Mouse (Mus musculus) frontal cortex, postnatal 36 days (tissue): ENCODE results near the gene St3gal4.
A peak's percentile ranks its signal among the peaks of the same experiment; 100 is the strongest.

Source experiments
- DNase-seq, 2 experiments: peaks; one replicate each; pipeline ENCODE4 v3.0.0; 2022; ENCODE audit warnings: low spot score in 2 of 2

Gene St3gal4

DNA sequence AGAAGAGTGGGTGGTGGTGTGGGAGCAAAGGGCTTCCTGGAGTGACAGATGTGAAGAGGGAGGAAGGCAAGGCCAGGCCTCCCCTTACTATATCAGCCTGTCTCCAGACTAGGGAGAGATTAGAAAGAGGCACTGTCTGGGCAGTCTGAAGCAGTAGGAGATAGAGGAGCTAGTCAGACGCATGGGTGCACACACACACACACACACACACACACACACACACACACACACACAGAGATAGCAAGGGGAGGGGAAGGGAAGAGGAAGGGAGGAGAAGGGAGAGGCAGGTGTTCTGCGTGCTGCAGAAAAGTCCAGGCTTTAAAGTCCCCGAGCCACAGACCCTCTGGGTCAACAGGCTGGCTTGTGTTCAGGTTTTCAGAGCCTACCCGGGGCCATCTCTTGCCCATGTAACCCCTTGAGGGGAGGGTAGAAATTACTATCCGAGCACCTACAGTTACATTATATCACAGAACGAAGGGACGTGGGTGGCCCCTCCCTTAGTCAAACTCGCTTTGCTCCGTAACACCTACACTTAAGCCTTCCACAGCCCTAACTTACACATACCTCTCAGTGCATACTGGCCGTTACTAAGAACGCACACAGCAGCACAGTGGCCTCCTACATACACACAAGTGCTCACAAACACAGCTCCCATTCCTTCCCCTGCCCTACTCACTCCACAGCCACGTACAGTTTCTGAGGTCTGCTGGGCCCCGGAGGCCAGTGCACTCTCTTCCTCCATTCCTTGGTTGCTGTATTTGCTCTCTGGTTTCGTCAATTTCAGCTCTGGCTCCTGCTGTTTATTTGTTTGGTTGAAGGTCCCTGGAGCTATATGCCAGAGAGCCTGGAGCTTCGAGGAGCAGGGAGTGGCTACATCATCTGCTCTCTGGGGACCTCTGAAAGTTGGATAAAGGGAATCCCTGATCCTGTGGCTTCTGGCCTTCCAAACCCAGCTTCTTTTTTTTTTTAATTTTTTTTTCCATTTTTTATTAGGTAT lies 12.9 kb downstream of the St3gal4 start:
- DNase-seq = no peak

DNA sequence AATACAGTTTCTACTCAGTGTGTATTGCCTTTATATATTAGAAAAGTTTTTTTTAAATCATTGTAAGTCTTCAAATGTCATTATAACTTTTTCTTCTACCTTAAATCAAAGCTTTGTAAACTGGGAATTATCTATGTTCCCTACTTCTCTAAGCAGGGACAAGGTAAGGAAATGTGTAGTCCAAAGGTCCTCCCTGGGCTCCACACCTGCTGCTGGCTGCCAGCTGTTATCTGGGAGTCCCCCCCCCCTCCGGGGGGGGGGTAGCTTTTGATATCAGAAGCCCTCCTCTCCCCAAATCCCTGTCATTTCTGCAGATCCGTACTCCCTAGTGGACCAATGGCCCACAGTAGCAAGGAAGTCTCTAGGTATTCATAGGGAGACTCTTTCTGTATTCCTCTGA lies 13.6 kb downstream of the St3gal4 start:
- DNase-seq = no peak

DNA sequence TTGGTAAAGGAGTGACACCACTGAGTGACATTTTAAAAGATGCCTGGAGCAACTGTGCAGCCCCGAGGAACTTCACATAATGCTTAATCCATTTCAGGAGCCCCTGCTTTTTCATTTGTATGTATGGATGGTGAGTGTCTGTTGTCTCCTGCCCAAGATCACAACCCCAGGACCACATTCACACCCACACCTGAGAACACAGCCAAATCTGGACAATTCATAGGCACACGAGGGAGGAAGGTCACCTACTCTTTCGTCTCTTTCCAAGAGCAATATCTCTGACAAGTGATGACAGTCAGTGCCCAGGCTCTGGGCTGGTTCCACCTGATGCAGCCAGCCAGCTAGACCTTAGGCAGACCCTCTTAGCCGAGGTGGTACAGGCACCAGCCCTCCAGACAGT lies 14.4 kb downstream of the St3gal4 start:
- DNase-seq = no peak

DNA sequence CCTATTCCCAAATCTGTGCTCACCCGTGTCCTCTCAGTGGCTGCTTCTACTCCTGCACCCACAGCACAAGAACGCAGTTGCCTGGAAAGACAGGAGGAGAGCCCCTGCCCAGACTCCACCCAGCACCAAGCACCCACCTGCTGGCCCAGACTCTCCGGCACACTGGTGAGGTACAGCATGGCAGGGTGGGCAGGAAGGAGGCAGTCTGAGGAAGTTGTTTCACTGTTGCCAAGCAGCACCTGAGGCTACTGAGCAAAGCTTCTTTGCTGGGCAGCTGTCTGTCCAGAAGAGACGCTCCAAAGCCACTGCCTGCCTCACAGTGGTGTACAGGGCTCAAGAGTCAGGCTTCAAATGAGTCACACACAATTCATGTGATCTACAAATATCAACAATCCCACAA lies 20.3 kb downstream of the St3gal4 start:
- no peak for DNase-seq

DNA sequence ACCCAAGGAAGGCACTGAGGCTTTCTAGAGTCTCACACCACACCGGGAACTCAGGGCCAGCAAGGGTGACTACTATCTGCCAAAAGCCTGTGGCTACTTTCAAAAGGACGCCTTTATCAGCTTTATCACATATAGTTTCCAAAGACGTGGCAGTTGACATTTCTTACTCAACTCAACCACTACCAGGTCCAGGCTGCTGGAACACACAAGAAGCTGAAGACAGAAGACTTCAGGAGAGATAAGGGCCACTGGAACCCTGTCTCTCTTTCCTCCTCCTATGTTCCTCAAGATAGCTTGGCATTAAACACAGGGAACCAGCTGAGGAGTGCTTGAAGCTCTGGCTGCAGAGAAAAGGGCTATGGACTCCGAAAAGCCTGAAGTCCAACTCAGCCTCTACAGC lies 21.2 kb downstream of the St3gal4 start:
- no peak for DNase-seq

DNA sequence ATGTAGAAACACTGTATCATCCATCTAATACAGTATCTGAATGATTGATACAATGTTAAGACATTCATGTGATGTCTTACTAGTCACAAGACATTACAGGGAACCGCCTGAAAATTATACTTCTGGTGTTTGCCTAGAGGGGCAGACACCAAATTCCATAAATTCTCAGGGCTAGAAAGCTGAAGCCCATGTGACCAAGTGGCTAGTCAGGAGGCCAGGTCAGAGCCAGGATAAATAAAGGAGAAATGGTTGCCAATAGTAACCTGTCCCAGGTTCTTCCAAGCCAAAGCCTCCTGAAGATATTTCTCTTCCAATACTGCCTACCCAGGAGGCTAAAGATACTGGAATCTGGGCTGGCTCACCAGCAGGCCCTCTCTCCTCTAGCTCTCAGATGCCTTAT lies 23.3 kb downstream of the St3gal4 start:
- DNase-seq = peak in 1 of 2 experiments; percentile 0

DNA sequence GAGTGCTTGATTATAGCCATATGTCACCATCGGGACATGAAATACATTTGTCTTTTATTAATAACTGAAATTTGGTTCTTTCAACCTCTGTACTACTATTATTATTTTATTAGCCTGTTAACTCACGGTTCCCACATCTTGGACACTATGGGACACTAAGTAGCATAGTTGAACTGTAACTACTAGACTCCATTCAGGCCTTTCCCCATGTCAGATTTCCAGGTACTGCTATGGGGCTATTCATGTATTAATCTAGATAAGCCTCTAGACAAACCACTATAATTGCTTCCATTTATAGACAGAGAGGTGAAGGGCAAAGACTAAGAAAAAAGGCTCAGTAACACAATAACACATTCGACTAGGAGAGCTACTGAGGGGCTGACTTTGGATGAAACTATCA lies 25.7 kb downstream of the St3gal4 start:
- DNase-seq = no peak

DNA sequence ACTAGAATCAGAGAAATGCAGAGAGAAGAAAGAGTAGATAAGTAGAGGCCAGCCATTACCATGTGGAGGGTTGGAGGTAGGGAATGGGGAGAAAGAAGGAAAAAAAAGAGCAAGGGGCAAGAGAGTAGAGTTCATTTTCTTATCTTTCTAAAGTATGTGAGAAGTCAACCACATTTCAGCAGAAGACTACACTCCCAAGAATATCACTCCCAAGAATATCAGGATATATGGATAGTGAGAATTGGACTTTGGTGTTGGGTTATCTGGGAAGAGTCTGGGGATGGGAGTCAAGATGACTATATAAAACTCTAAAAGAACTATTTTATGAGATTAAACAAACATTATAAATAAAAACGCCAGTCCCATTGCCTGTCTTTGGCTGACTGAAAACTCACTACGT lies 26.2 kb downstream of the St3gal4 start:
- DNase-seq = no peak

DNA sequence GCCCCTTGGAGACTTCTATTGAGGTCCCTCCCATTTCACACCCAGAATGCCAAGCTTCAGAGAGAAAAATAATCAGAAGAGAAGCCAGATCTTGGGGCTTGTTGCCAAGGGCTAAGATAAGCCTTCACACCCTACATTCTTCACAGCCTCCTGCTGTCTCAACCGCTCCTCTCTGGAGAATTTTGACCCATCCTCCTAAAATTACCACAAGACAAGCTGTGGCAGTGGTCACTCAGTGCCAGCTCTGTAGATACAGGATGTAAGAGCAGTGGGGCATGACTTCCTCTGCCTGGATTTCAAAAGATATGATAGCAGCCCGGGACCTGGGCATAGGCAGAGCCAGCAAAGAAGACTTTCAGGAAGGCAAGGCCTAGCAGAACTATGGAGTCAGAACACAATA lies 57.6 kb downstream of the St3gal4 start:
- DNase-seq = peak in 1 of 2 experiments; percentile 5

DNA sequence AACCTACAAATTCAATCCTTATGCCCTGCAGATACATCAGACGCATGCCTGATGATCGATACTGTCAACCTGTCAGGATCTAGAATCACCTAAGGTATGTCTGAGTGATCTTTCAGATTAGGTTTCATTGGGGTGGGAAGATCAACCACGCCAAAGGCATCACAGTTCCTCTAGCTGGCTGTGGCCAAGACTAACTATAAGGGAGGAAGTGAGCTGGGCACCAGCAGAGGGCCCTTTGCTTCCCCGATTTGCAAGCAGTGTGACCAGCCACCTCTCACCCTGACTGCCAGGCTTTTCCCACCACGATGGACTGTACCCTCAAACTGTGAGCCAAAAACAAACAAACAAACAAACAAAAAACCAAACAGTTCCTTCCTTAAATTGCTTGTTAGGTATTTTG lies 59.2 kb downstream of the St3gal4 start:
- peak in 1 of 2 experiments; percentile 0 for DNase-seq

DNA sequence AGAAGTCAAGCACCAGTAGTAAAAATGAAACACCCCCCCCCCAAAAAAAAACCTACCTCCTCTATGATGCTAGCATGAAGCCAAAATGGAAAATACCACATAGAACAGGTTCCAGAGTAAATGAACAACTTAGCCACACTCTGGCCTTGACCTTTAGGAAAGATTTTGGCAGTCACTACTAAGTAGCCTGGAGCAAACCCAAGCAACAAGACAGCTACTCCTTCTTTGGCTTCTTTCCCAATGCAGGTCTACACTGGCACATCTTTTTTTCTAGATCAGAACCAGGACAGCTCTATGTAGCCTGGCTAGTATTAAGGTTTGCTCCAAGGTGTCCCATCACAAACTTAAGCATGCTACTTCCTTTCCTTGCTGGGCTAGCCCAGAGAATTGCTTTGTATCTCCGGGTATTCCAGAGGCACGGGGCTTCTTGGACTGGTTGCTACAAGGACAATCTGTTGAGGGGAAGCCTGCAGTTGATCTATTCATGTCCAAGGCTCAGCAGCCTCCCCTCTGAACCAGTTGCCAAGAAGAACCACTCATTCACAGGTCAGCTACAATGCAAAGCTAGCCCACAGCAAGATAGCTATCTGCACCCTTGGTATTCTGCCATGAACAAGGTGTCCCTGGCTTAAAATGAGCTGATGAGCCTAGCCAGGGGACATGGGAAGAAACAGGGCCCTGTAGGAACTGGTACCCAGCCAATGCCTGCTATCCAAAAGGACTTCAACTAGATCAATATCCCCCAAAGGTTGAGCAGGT lies 60.3 kb downstream of the St3gal4 start:
- DNase-seq = peak in 1 of 2 experiments; percentile 0

DNA sequence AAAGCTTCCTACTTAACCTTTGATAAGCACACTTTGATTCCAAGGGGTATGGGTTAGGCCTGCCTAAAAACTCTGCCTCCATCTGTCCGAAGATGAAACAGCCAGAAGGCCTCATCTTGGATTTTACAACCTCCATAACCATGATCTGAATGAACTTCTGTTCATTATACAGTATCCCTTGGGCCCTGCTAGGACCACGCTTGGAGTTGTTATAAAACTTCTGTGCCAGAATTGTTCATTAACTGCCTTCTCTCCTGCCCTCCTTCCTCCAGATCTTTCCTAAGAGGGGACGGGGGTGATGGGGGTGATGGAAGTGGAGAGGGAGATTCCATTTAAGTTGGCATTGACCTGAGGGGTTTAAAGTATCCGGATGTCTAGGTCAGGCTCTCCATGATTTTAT lies 60.9 kb downstream of the St3gal4 start:
- no peak for DNase-seq

DNA sequence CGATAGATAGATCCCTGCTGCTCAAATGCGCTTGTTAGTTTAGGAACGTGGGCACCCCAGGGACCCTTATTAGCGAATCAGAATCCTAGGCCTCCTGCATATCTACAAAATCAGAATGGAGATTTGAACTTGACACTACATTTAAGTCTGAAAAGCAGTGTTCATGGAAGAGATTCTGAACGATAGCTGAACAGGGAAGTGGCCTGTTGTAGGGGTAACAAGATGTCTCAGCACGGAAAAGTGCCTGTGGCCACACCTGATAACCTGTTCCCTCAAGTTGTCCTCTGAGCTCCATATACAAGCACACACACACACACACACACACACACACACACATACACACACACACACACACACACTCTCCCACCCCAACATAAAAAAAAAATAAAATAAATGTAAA lies 61.4 kb downstream of the St3gal4 start:
- no peak for DNase-seq

DNA sequence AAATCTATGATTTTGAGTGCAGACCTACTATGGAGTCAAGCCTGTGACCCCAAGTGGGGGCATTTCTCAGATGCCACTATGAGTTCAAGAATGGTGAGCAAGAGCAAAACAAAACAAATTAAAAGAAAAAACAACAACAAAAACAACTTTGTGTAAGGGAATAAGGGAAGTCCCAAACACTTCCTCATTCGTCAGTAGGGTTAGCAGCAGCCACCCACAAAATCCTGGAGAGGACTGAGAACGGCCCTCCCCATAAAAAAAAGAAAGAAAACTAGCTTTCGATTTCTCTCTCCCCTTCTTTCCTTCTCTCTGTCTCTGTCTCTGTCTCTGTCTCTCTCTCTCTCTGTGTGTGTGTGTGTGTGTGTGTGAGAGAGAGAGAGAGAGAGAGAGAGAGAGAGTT lies 62.5 kb downstream of the St3gal4 start:
- DNase-seq = no peak

DNA sequence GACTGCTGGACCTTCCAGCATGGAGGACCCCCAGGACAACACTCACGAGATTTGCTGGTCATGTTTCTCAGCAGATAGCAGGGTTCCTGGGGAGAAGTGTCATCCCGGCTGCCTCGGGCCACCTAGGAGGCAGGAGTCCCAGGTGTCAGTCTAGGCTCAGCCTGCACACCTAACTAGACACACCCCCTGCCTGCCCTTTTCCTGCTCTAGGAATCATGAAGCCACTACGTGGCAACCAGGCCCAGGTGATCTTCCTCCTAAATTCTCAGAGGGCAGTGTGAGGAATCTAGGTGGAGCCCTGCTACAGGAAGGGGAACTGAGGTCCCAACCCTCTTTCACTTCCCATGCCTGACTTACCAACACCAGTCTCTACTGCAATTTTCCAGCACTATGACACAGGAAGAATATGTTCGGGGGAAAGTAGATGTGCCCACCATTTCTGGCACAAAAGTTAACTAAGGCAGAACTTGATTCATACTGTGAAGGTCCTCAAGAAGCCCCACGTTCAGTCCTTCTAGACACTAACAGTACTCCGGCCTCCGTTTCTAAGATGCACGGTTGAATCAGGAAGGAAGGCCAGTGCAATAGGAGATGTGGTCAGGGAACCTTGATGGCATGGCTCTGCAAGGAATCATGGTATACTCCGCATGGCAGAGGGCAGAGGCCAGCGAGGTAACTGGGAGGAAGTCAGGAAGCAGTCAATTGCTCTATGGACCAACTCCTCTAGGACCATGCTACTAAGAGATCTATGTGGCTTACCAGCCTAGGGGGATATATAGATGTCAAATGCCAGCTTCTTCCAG lies 63.3 kb downstream of the St3gal4 start:
- DNase-seq = peak in 1 of 2 experiments; percentile 0

DNA sequence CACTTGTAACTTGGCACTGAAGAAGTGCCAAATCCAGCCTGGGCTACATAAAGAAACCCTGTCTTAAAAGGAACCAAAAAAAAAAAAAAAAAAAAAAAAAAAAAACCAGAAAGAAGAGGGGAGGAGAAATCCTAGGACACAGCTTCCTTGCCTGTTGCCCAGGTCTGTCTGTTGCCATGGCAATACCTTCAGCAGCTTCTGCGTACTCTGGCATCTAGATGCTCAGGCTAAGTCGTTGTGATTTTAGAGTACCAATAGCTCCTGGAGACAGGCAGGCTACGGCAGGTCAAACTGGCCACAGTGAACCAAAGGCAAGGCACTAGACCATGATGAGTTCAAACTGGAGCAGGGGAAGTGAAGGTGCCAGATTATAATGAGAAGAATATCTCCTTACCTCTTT lies 65.4 kb downstream of the St3gal4 start:
- peak in 1 of 2 experiments; percentile 3 for DNase-seq

DNA sequence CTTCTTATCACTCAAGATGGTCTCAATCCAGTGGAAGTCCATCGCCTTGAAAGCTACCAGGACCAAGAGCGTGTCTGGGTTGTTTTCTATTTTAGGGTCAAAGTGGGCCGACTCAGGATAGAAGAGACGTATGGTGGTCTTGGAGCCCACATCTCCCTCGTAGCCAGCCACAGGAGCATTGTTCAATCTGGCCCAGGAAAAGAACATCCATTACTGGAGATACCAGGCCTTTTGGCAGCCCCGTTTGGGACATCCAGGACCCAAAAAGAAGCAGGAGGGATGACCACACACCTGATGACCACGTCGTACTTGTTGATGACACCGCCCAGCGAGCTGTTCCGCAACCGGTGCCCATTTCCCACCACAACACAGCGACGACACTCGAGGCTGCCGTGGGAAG lies 66.0 kb downstream of the St3gal4 start:
- DNase-seq = no peak

DNA sequence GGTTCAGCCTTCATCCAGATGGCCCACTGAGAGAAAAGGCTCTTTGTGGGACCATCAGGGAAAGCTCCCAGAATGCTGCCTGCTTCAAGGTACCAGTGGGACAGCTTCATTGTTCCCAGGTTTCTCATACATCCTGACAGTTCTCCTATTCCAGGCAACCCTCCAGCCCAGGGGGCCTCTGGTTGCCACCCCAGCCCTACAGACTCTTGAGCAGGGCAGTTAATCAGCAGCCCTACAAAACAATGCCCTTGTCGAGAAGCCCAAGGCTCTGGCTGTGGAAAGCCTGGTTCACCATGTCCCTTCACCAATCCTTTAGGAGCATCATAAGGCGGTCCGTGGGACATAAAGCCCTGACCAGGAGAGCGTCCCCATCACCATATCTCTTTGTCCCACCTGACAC lies 66.4 kb downstream of the St3gal4 start:
- DNase-seq = no peak

DNA sequence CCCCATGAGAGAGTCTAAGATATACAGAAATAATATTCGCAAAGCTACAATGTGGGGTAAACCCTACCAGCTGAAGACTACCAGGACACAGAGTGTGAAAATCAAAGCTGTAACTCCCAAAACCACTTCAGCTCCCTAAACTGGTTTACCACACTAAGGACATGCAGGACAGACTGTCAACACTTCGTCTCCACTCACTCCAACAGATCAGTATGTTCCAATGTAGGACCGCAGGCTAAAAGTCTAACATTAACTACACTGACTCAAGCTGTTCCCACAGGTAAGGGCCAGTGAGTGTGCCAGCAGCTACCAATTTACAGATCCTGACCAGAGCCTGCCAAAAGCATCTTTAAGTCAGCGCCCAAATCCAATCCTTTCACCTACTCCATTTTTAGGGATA lies 67.4 kb downstream of the St3gal4 start:
- DNase-seq = no peak

DNA sequence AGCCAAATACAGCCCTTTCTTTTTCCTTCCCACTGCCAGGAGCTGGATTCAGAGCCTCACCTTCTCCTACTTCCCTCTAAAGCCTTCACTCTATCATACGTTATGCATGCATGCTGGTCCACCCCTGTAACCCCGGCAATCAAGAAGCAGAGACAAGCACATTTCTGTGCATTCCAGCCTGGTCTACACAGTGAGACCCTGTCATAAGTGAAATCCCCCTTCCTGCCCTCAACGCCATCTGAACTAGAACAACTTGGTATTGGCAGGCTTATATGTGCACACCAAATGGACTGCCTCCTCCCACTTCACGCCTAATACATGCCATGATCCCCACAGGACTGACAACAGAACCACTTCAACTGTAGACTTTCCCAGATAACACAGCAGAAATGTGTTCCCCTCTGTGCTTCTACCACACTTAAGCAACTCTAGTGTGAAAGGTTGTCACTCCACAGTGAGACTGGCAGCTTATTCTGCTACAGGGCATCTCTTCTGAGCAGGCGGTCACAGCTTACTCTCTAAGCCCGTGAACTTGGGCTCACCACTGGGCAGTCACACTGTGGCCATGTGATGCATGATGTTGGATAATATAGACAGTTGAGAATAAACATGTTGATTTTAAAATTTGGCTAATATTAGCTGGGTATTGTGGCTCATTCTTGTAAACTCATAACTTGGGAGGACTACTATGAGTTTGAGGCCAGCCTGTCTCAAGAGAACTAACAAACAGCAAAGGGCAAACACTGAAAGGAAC lies 68.2 kb downstream of the St3gal4 start:
- no peak for DNase-seq

DNA sequence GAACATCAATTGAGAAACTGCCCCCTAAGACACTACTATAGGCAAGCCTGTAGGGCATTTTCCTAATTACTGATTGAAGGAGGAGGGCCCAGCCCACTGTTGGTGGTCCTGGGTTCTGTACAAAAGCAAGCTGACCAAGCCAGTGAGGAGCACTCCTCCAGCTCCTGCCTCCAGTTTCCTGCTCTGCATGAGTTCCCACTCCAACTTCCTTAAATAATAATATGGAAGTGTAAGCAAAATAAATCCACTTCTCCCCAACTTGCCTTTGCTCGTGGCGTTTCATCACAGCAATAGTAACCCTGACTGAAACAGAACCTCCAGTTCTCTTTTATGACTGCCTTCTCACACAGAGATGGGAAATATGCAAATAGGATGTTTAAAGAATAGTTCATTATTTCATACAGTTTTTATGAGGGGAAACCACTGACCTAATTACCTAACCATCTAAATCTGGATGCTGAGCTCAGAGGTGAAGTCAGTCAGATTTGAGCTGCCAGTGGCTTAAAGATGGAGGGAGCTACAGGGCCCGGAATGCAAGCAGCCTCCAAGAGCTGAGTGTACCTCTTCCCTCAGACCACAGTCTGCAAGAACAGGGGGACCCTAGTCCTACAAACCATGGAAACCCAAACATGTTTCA lies 69.1 kb downstream of the St3gal4 start:
- DNase-seq = no peak
